Mouse (Mus musculus) bone marrow, adult 2 months (tissue): Measurements from ENCODE around the gene Hsdl2.

ENCODE experiments used
- CTCF ChIP-seq: fragments of 200-500 bp; IDR thresholded peaks from 2 replicates; pipeline ENCODE4 v1.5.1; 2011; ENCODE audit warnings: low read length, control low read depth; ENCODE audit not compliant: control insufficient read depth, insufficient read depth
- POLR2A ChIP-seq: fragments of 200-500 bp; IDR thresholded peaks from 2 replicates; pipeline ENCODE4 v1.6.1; 2011; ENCODE audit warnings: low read depth, mild to moderate bottlenecking, control low read depth, low read length, borderline replicate concordance; ENCODE audit not compliant: control insufficient read depth

DNA sequence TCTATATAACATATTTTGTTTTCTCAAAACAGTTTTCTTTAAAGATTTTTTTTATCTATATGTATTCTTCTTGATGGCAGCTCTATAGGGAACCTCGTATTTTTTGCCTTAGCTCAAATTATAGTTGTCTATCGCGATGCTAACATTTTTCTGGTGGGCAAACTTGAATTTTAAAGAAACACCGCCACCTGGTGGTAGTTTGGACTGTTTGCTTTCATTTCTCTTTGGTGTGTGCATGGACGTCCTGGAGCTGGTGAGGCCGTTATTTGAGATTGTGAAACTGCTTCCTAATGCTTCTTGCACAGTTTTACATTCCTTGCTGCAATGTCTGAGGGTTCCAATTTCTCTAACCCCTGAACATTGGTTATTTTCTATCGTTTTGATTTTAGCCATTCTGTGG lies 11.8 kb upstream of the Hsdl2 start:
- TF ChIP-seq CTCF (peak; percentile 49; the same call in 1 of the 2 replicates), POLR2A (no peak)
